Mouse (Mus musculus) lung, embryonic 15.5 days (tissue): Measurements from ENCODE around the gene Pitpnc1. TPM values are rescaled to one million over a fixed set of nuclear protein-coding genes. Genes with fewer than 3 reads are reported as not detected.

Source experiments
- ATAC-seq: fragments of 200-750 bp; cut with Nextera tagmentation; 2 replicates; pipeline ENCODE4 v1.8.0; 2017; ENCODE audit warnings: moderate number of reproducible peaks, borderline replicate concordance; ENCODE audit not compliant: low FRiP score, low TSS enrichment; ENCODE audit errors: extremely low read depth
- H3K27ac ChIP-seq: fragments of 300-500 bp; sonication (generic); 2 replicates; pipeline ENCODE4 v1.5.1; 2015; ENCODE audit warnings: moderate library complexity, mild to moderate bottlenecking, inconsistent platforms
- H3K27me3 ChIP-seq: fragments of 300-500 bp; sonication (generic); 2 replicates; pipeline ENCODE4 v1.6.1; 2015; ENCODE audit warnings: inconsistent platforms
- H3K36me3 ChIP-seq: fragments of 300-500 bp; sonication (generic); 2 replicates; pipeline ENCODE4 v1.6.1; 2015; ENCODE audit warnings: inconsistent platforms
- H3K4me1 ChIP-seq: fragments of 300-500 bp; sonication (generic); 2 replicates; pipeline ENCODE4 v1.6.1; 2015; ENCODE audit warnings: inconsistent platforms
- H3K4me2 ChIP-seq: fragments of 300-500 bp; sonication (generic); 2 replicates; pipeline ENCODE4 v1.6.1; 2015; ENCODE audit warnings: inconsistent platforms, mild to moderate bottlenecking, moderate library complexity
- H3K4me3 ChIP-seq: fragments of 300-500 bp; sonication (generic); 2 replicates; pipeline ENCODE4 v1.5.1; 2015; ENCODE audit warnings: mild to moderate bottlenecking, inconsistent platforms
- H3K9ac ChIP-seq: fragments of 300-500 bp; sonication (generic); 2 replicates; pipeline ENCODE4 v1.6.1; 2015; ENCODE audit warnings: inconsistent platforms
- H3K9me3 ChIP-seq: fragments of 300-500 bp; sonication (generic); 2 replicates; pipeline ENCODE4 v1.6.1; 2016; ENCODE audit warnings: inconsistent platforms
- WGBS: fragments of 180-500 bp; shearing (Covaris S2); methylation state at CpG from one replicate; pipeline ENCODE4 v1.1.7; 2015; 5-methylcytosine and 5-hydroxymethylcytosine counted together
- polyA plus RNA-seq: library from polyadenylated mRNA; unstranded; fragments of >200 nt; fragmentation: Nextera tagmentation; extraction: Ambion mirVana; gene quantifications from 2 replicates; pipeline ENCODE4 v1.2.1, GENCODE M21; 2015

Pitpnc1 gene
- polyA plus RNA-seq, 1 experiment from 2014 or later: 16.7 TPM

DNA sequence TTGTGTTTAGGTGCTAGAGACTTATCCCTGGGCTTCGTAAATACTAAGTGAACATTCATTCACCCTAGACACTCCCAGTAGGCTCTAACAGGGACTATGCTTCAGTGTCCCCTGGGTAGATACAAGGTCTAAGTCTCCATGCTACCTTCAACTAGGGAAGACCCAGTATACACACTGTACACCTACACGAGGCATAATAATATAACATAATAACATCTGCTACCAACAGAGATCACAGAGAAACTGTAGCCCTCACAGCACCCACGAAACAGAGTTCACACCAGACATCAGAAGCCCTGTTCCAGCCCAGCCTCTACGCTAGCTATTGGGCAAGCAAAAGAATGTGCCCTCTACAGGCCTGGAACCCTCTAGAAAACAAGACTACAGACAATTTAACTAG is 5.5 kb downstream of the Pitpnc1 start:
- no peaks in the 10 kb centered on the region for H3K36me3 ChIP-seq
- WGBS: 92% methylated on average over 4 of the region's 4 CpGs
- H3K9ac ChIP-seq: no peak overlapping the region
- H3K27me3 ChIP-seq: no peaks in the 10 kb centered on the region
- H3K27ac ChIP-seq: no peak overlapping the region
- H3K4me3 ChIP-seq: no peak overlapping the region
- H3K9me3 ChIP-seq: no peaks in the 10 kb centered on the region
- peaks cover 20% of the 10 kb centered on the region for H3K4me1 ChIP-seq
- no peak for ATAC-seq
- no peak overlapping the region for H3K4me2 ChIP-seq

DNA sequence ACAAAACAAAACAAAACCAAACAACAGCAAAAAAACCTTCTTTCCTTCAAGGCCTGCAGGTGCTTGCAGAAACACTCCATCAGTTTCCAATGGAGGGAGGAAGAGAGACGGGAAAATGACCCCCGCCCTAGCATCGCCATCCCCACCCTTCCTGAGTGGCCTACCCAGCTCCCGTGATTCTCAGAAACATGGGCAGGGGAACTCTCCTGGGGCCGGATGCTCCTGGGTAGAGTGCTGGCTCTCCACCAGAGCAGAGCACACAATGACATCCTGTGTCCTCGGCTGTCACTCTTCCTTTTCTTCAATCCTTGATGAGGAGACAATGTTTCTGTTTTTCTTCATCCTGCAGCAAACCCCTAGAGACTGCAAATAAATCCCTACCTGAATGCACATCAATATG is 6.4 kb downstream of the Pitpnc1 start:
- H3K9me3 ChIP-seq: no peaks in the 10 kb centered on the region
- no peaks in the 10 kb centered on the region for H3K27me3 ChIP-seq
- no peak for ATAC-seq
- no peaks in the 10 kb centered on the region for H3K36me3 ChIP-seq
- H3K9ac ChIP-seq: no peak overlapping the region
- no peak overlapping the region for H3K4me2 ChIP-seq
- WGBS: 55% methylated on average over 6 of the region's 6 CpGs
- peaks cover 20% of the 10 kb centered on the region for H3K4me1 ChIP-seq
- H3K27ac ChIP-seq: no peak overlapping the region
- H3K4me3 ChIP-seq: no peak overlapping the region

DNA sequence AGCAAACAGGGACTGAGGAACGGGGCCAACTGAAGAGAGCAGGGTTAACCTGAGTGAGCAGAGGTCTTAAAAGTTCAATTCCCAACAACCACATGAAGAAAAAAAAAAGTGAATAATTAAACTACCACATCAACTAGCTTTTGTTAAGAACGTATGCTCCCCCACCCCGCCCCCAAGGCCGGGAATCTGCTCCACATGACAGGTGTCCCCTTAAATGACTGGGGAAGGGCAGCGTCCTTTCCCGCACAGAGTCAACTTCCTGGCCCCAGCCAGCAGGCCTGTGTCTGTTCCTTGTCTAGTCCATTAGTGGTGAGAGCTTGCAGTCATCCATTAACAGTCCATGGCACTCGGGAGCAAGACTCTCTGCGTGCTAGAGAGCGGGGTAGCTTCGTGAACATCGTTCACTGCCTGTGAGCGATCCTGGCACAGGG is 7.2 kb downstream of the Pitpnc1 start:
- no peak overlapping the region for H3K4me2 ChIP-seq
- H3K36me3 ChIP-seq: no peaks in the 10 kb centered on the region
- H3K4me1 ChIP-seq: peaks cover 20% of the 10 kb centered on the region
- 80% methylated on average over 12 of the region's 12 CpGs for WGBS
- H3K27ac ChIP-seq: no peak overlapping the region
- H3K4me3 ChIP-seq: no peak overlapping the region
- no peak for ATAC-seq
- H3K9ac ChIP-seq: no peak overlapping the region
- H3K9me3 ChIP-seq: no peaks in the 10 kb centered on the region
- no peaks in the 10 kb centered on the region for H3K27me3 ChIP-seq

DNA sequence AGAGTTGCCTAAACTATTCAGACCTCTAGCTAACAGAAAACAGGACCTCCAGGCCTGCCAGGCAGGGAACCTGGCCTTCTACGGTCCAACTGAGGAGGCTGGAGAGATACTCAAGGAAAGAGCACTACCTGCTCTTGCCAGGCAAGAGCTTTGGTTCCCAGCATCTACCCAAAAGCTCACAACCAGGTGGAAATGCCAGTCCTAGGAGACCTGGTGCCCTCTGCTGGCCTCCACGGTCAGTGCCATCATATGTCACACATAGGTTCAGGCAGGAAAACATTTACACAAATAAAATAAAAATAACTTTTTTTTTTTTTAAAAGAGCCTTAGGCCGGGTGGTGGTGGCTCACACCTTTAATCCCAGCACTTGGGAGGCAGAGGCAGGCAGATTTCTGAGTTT is 8.0 kb downstream of the Pitpnc1 start:
- Histone ChIP-seq H3K4me2 (no peak overlapping the region), H3K9ac (no peak overlapping the region), H3K9me3 (no peaks in the 10 kb centered on the region), H3K4me1 (peaks cover 17% of the 10 kb centered on the region), H3K4me3 (no peak overlapping the region), H3K27me3 (no peaks in the 10 kb centered on the region), H3K27ac (no peak overlapping the region), H3K36me3 (no peaks in the 10 kb centered on the region)
- 90% methylated on average over 3 of the region's 3 CpGs for WGBS
- no peak for ATAC-seq

DNA sequence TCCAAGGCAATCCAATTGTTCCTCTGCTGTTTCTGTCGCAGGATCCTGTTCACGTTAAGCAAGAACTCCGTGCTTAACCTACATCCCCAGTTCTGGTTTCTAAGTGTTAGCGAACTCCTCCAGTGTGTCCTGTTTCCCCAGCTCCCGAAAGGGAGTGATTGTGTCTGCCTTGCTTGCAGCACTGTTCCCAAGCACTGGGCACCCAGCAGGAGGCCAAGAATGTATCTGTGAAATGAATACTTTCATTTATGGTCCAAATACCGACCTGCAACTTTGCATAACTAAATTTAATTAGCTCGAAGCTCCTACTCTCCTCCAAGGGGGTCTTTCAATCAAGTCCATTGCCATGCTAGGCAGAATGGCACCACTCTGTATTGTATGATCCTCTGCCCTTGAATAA is 10.7 kb downstream of the Pitpnc1 start:
- ATAC-seq: no peak
- Histone ChIP-seq H3K27ac (no peak overlapping the region), H3K36me3 (no peaks in the 10 kb centered on the region), H3K4me1 (peaks cover 11% of the 10 kb centered on the region), H3K4me3 (no peak overlapping the region), H3K9ac (no peak overlapping the region), H3K27me3 (no peaks in the 10 kb centered on the region), H3K9me3 (no peaks in the 10 kb centered on the region), H3K4me2 (no peak overlapping the region)
- WGBS: 84% methylated on average over 7 of the region's 7 CpGs

DNA sequence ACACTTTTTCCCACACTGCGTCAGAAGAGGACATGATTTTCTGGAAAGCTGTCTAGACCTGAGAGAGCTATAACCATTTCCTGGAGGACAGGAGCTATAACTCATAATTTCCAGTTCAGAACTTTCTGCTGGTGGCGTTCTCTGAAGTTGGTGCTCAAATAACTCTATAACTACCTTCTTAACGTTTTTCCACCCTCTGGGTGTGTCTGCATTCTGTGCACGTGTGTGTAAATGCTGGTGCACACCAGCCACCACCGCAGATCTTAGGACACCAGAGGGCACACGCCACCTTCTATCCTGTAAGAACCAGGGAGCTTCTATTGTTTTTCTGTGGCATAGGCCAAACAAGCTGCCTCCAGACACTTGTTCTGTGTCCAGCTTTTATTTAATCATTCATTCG is 11.5 kb downstream of the Pitpnc1 start:
- no peaks in the 10 kb centered on the region for H3K36me3 ChIP-seq
- H3K9me3 ChIP-seq: no peaks in the 10 kb centered on the region
- ATAC-seq: no peak
- H3K4me3 ChIP-seq: no peak overlapping the region
- no peak overlapping the region for H3K9ac ChIP-seq
- WGBS: 76% methylated on average over 7 of the region's 7 CpGs
- peaks cover 14% of the 10 kb centered on the region for H3K4me1 ChIP-seq
- no peak overlapping the region for H3K4me2 ChIP-seq
- H3K27me3 ChIP-seq: no peaks in the 10 kb centered on the region
- H3K27ac ChIP-seq: no peak overlapping the region

DNA sequence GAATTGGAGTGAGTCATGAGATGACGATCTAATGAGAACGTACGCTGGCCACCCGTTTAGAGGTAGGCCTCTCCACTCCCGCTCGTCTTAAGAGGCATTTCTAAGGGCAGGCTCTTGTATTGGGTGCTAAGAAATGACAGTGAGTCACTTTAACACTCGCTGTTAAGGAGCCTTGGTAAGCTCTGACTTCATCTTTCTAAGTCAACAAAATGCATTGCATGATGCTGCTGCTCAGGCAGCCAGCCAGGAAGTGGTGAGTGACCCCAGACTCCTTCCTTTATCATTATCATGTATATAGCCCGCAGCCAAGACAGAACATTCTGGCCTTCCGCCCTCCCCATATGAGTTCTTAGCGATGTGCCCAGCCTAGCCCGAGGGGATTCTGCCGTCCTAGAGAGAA is 12.2 kb downstream of the Pitpnc1 start:
- Histone ChIP-seq H3K36me3 (no peaks in the 10 kb centered on the region), H3K9ac (no peak overlapping the region), H3K4me1 (peaks cover 14% of the 10 kb centered on the region), H3K9me3 (no peaks in the 10 kb centered on the region), H3K27ac (no peak overlapping the region), H3K4me3 (no peak overlapping the region), H3K4me2 (no peak overlapping the region), H3K27me3 (no peaks in the 10 kb centered on the region)
- WGBS: 53% methylated on average over 12 of the region's 12 CpGs
- ATAC-seq: no peak

DNA sequence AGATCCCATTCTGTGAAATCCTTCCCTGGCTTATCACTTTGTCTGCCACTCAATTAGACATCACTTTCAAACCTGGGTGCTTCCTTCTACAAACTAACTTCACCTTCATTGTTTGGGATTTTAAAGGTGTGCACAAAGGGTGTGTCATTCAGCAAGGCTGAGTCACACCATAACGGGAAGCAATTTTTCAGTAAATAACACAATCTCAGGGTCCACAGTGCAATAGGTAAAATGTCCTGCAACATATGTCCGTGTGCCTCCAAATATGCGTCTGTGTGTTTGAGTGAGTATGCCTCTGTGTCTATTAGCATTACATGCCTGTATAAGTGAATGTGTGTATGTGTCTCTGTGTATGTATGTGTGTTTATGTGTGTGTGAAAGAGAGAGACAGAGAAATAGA is 13.2 kb downstream of the Pitpnc1 start:
- Histone ChIP-seq H3K27ac (no peak overlapping the region), H3K27me3 (no peaks in the 10 kb centered on the region), H3K9ac (no peak overlapping the region), H3K4me2 (no peak overlapping the region), H3K9me3 (no peaks in the 10 kb centered on the region), H3K36me3 (no peaks in the 10 kb centered on the region), H3K4me1 (peaks cover 14% of the 10 kb centered on the region), H3K4me3 (no peak overlapping the region)
- ATAC-seq: no peak
- WGBS: 90% methylated on average over 3 of the region's 3 CpGs

DNA sequence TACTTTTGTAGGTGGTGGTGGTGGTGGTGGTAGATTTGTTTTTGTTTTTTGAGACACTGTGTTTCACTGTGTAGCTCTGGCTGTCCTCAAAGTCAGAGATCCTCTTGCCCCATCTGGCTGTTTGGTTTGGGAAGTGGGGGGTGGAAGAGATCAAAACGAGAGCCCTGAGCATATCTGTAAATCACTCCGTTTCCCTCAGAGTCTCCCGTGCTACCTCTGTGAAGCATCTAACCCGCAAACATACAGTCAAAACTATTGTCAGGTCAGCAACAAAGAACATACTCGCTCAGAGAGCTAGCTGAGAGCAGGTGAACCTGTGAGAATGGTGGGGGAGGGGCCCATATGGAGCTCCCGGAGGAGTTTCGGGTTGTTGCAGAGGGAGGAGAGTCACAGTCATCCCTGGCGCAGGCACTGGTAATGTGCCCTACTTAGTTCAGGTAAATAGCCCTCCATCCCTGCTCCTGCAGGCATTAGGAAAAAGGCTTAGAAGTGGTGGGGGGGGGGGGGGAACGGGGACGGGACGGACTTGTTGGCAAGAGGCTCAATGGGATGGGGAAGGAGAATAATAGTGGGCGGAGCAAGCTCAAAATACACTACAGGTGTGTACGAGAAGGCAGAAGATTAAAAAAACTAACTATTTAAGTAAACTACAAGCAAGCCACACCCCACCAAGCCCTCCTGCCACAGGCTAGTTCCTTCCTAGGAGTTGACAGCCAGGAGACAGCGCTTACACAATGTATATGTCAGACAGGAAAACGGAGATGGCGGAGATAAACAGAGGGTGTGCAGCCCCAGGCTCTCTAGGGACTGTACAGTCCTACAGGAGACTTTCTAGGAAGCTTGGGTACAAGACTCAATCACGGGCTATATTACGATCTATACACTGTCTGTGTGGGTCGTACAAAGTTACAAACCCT is 15.7 kb downstream of the Pitpnc1 start:
- WGBS: 40% methylated on average over 16 of the region's 19 CpGs
- Histone ChIP-seq H3K9me3 (no peaks in the 10 kb centered on the region), H3K4me2 (peak overlapping the region; percentile 38), H3K36me3 (no peaks in the 10 kb centered on the region), H3K27ac (no peak overlapping the region), H3K27me3 (no peaks in the 10 kb centered on the region), H3K4me1 (peaks cover 30% of the 10 kb centered on the region), H3K4me3 (no peak overlapping the region), H3K9ac (no peak overlapping the region)
- peak; percentile 75 for ATAC-seq

DNA sequence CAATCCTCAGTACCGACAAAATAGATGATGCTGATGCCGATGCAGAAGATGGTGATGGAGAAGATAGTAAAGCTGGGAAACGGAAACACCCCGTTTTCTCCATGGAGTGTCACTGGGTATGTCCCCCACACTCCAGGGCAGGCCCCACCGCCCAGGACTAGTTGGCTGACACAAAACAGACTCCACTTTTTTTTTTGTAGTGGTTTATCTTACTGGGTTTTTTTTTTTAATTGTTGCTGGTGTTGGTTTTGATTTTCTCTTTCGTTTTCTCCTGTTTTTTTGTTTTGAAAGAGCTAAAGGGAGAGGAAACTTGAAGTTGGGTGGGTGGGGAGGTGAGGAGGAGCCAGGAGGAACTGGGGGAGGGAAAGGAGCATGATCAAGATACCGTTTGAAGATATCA is 18.4 kb downstream of the Pitpnc1 start:
- Histone ChIP-seq H3K27me3 (no peaks in the 10 kb centered on the region), H3K4me1 (peaks cover 41% of the 10 kb centered on the region), H3K27ac (no peak overlapping the region), H3K4me3 (no peak overlapping the region), H3K4me2 (no peak overlapping the region), H3K9ac (no peak overlapping the region), H3K36me3 (no peaks in the 10 kb centered on the region), H3K9me3 (no peaks in the 10 kb centered on the region)
- 84% methylated on average over 7 of the region's 7 CpGs for WGBS
- ATAC-seq: no peak

DNA sequence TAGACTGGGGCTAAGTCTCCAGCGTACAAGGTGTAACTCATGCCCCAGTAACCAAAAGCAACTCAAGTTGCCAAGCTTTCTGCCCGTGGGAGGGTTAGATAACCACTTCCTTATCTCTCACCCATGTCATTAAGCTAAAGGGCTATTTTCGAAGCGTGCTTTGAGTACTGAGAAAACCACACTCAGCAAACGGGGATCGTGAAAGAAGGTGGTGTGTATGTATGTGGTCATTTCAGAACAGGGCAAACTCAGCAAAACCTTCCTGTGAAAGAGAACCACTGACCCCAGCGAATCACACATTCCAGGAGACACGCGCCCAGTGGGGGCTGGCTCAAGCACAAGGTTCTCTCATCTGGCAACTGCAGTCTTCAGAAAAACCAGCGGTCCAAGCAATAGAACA is 19.4 kb downstream of the Pitpnc1 start:
- ATAC-seq: no peak

DNA sequence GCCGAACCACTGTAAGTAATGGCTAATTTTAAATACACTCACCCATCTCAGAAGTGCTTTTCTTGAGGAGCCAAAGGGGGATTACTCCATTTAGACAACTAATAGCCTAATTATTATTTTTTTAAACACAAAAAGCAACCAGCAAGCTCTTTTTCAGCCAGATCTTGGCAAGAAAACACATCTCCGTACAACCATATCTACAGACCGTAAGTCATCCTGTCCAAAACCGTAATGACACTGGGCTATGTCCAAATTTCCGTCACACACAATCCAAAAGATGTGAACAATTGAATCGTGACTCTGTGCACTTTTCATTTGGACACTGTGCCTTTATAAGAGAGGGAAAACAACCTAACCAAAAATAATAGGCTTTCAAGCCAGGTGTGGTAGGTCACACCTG is 20.4 kb downstream of the Pitpnc1 start:
- no peak overlapping the region for H3K4me3 ChIP-seq
- 41% methylated on average over 6 of the region's 6 CpGs for WGBS
- no peak for ATAC-seq
- H3K4me2 ChIP-seq: no peak overlapping the region
- no peaks in the 10 kb centered on the region for H3K9me3 ChIP-seq
- peaks cover 43% of the 10 kb centered on the region for H3K4me1 ChIP-seq
- no peaks in the 10 kb centered on the region for H3K27me3 ChIP-seq
- H3K9ac ChIP-seq: no peak overlapping the region
- no peaks in the 10 kb centered on the region for H3K36me3 ChIP-seq
- no peak overlapping the region for H3K27ac ChIP-seq

More for the DNA sequence above, 19.4 kb downstream of the Pitpnc1 start:
- H3K4me3 ChIP-seq: no peak overlapping the region
- H3K27ac ChIP-seq: no peak overlapping the region
- H3K9me3 ChIP-seq: no peaks in the 10 kb centered on the region
- H3K27me3 ChIP-seq: no peaks in the 10 kb centered on the region
- H3K4me1 ChIP-seq: peaks cover 46% of the 10 kb centered on the region
- H3K9ac ChIP-seq: no peak overlapping the region
- H3K36me3 ChIP-seq: no peaks in the 10 kb centered on the region
- WGBS: 51% methylated on average over 10 of the region's 10 CpGs
- no peak overlapping the region for H3K4me2 ChIP-seq
